Mouse (Mus musculus): ENCODE data around the gene Rin2. TPM values are rescaled to one million over a fixed set of nuclear protein-coding genes. Genes with fewer than 3 reads are reported as not detected.

Rin2 gene
- polyA plus RNA-seq, 1 experiment from 2014 or later: 3.7 TPM

GRCm38 (mm10) chr2:145784246-145784935, 109.4 kb downstream of the Rin2 start:
- H3K4me3 ChIP-seq: no peak overlapping the region
- H3K27me3 ChIP-seq (replicated peaks): no peaks in the 10 kb centered on the region
- H3K9me3 ChIP-seq (replicated peaks): no peaks in the 10 kb centered on the region
- H3K4me1 ChIP-seq: peaks cover 9% of the 10 kb centered on the region
- 65% methylated on average over 13 of the region's 13 CpGs for WGBS (ENCODE audit: insufficient replicate concordance)
- H3K9ac ChIP-seq: no peak overlapping the region
- H3K36me3 ChIP-seq: no peaks in the 10 kb centered on the region
- H3K27ac ChIP-seq: no peak overlapping the region
- no peak overlapping the region for H3K4me2 ChIP-seq
- ATAC-seq: no peak

- no peak overlapping the region for H3K9ac ChIP-seq
- no peak overlapping the region for H3K4me3 ChIP-seq
- H3K4me2 ChIP-seq: no peak overlapping the region
- H3K4me1 ChIP-seq: peaks cover 9% of the 10 kb centered on the region
- no peaks in the 10 kb centered on the region for H3K36me3 ChIP-seq
- no peaks in the 10 kb centered on the region for H3K27me3 ChIP-seq (replicated peaks)
- no peak overlapping the region for H3K27ac ChIP-seq
- ATAC-seq: no peak
- 63% methylated on average over 1 of the region's 1 CpGs for WGBS (ENCODE audit: insufficient replicate concordance)
- H3K9me3 ChIP-seq (replicated peaks): no peaks in the 10 kb centered on the region
Measured at GRCm38 (mm10) chr2:145784964-145785363, 109.9 kb downstream of the Rin2 start.

GRCm38 (mm10) chr2:145785758-145786617, 111.0 kb downstream of the Rin2 start:
- peak overlapping the region; percentile 57 for H3K4me2 ChIP-seq
- H3K4me3 ChIP-seq: peak overlapping the region; percentile 32
- H3K36me3 ChIP-seq: no peaks in the 10 kb centered on the region
- H3K4me1 ChIP-seq: peaks cover 9% of the 10 kb centered on the region
- H3K27ac ChIP-seq: peak overlapping the region; percentile 14; the same call in 1 of the 2 replicates
- 0 out of 2 replicates have a peak, but pooled peaks have one; percentile 46 for ATAC-seq
- no peaks in the 10 kb centered on the region for H3K9me3 ChIP-seq (replicated peaks)
- H3K9ac ChIP-seq: peak overlapping the region; percentile 27; the same call in 1 of the 2 replicates
- H3K27me3 ChIP-seq (replicated peaks): no peaks in the 10 kb centered on the region
- WGBS (ENCODE audit: insufficient replicate concordance): 1% methylated on average over 18 of the region's 18 CpGs

- H3K4me1 ChIP-seq: peaks cover 9% of the 10 kb centered on the region
- H3K36me3 ChIP-seq: no peaks in the 10 kb centered on the region
- no peaks in the 10 kb centered on the region for H3K27me3 ChIP-seq (replicated peaks)
- ATAC-seq: no peak
- no peaks in the 10 kb centered on the region for H3K9me3 ChIP-seq (replicated peaks)
- H3K4me2 ChIP-seq: peak overlapping the region; percentile 57
- 12% methylated on average over 3 of the region's 3 CpGs for WGBS (ENCODE audit: insufficient replicate concordance)
- H3K9ac ChIP-seq: no peak overlapping the region
- peak overlapping the region; percentile 32 for H3K4me3 ChIP-seq
- H3K27ac ChIP-seq: peak overlapping the region; percentile 14; the same call in 1 of the 2 replicates
Measured at GRCm38 (mm10) chr2:145786618-145786932, 111.6 kb downstream of the Rin2 start.

GRCm38 (mm10) chr2:145787486-145787885, 112.5 kb downstream of the Rin2 start:
- Histone ChIP-seq H3K4me3 (no peak overlapping the region), H3K9ac (no peak overlapping the region), H3K36me3 (no peaks in the 10 kb centered on the region), H3K27me3 (replicated peaks) (no peaks in the 10 kb centered on the region), H3K4me2 (peak overlapping the region; percentile 57), H3K9me3 (replicated peaks) (no peaks in the 10 kb centered on the region), H3K27ac (no peak overlapping the region), H3K4me1 (peaks cover 9% of the 10 kb centered on the region)
- 54% methylated on average over 7 of the region's 7 CpGs for WGBS (ENCODE audit: insufficient replicate concordance)
- no peak for ATAC-seq

GRCm38 (mm10) chr2:145788562-145789346, 113.7 kb downstream of the Rin2 start:
- peaks cover 9% of the 10 kb centered on the region for H3K4me1 ChIP-seq
- H3K9ac ChIP-seq: no peak overlapping the region
- H3K9me3 ChIP-seq (replicated peaks): no peaks in the 10 kb centered on the region
- no peak for ATAC-seq
- 73% methylated on average over 3 of the region's 3 CpGs for WGBS (ENCODE audit: insufficient replicate concordance)
- H3K4me3 ChIP-seq: no peak overlapping the region
- no peaks in the 10 kb centered on the region for H3K27me3 ChIP-seq (replicated peaks)
- no peak overlapping the region for H3K4me2 ChIP-seq
- no peaks in the 10 kb centered on the region for H3K36me3 ChIP-seq
- H3K27ac ChIP-seq: no peak overlapping the region

GRCm38 (mm10) chr2:145793702-145794101, 118.7 kb downstream of the Rin2 start:
- ATAC-seq: no peak
- H3K9me3 ChIP-seq (replicated peaks): no peaks in the 10 kb centered on the region
- H3K4me3 ChIP-seq: no peak overlapping the region
- H3K27me3 ChIP-seq (replicated peaks): no peaks in the 10 kb centered on the region
- H3K4me2 ChIP-seq: no peak overlapping the region
- H3K27ac ChIP-seq: no peak overlapping the region
- WGBS (ENCODE audit: insufficient replicate concordance): 35% methylated on average over 1 of the region's 1 CpGs
- no peak overlapping the region for H3K9ac ChIP-seq
- no peaks in the 10 kb centered on the region for H3K36me3 ChIP-seq
- no peaks in the 10 kb centered on the region for H3K4me1 ChIP-seq

GRCm38 (mm10) chr2:145794318-145794954, 119.4 kb downstream of the Rin2 start:
- Histone ChIP-seq H3K27me3 (replicated peaks) (no peaks in the 10 kb centered on the region), H3K4me1 (no peaks in the 10 kb centered on the region), H3K9me3 (replicated peaks) (no peaks in the 10 kb centered on the region), H3K4me3 (no peak overlapping the region), H3K36me3 (no peaks in the 10 kb centered on the region), H3K4me2 (no peak overlapping the region), H3K9ac (no peak overlapping the region), H3K27ac (no peak overlapping the region)
- ATAC-seq: no peak
- 28% methylated on average over 5 of the region's 5 CpGs for WGBS (ENCODE audit: insufficient replicate concordance)

GRCm38 (mm10) chr2:145797851-145798250, 122.8 kb downstream of the Rin2 start:
- no peaks in the 10 kb centered on the region for H3K36me3 ChIP-seq
- H3K4me2 ChIP-seq: no peak overlapping the region
- no peak overlapping the region for H3K9ac ChIP-seq
- peak; percentile 49; the same call in 1 of the 2 replicates for ATAC-seq
- no peaks in the 10 kb centered on the region for H3K4me1 ChIP-seq
- H3K9me3 ChIP-seq (replicated peaks): no peaks in the 10 kb centered on the region
- no peak overlapping the region for H3K27ac ChIP-seq
- no peak overlapping the region for H3K4me3 ChIP-seq
- no peaks in the 10 kb centered on the region for H3K27me3 ChIP-seq (replicated peaks)
- WGBS (ENCODE audit: insufficient replicate concordance): 9% methylated on average over 1 of the region's 1 CpGs

GRCm38 (mm10) chr2:145798954-145799353, 123.9 kb downstream of the Rin2 start:
- no peaks in the 10 kb centered on the region for H3K36me3 ChIP-seq
- H3K9ac ChIP-seq: no peak overlapping the region
- no peak overlapping the region for H3K4me3 ChIP-seq
- no peaks in the 10 kb centered on the region for H3K9me3 ChIP-seq (replicated peaks)
- no peak for ATAC-seq
- no peak overlapping the region for H3K27ac ChIP-seq
- no peaks in the 10 kb centered on the region for H3K4me1 ChIP-seq
- WGBS (ENCODE audit: insufficient replicate concordance): 58% methylated on average over 3 of the region's 3 CpGs
- H3K4me2 ChIP-seq: no peak overlapping the region
- H3K27me3 ChIP-seq (replicated peaks): no peaks in the 10 kb centered on the region

GRCm38 (mm10) chr2:145801322-145802052, 126.5 kb downstream of the Rin2 start:
- H3K36me3 ChIP-seq: no peaks in the 10 kb centered on the region
- no peaks in the 10 kb centered on the region for H3K4me1 ChIP-seq
- H3K9ac ChIP-seq: no peak overlapping the region
- 72% methylated on average over 9 of the region's 9 CpGs for WGBS (ENCODE audit: insufficient replicate concordance)
- ATAC-seq: no peak
- no peak overlapping the region for H3K4me2 ChIP-seq
- no peak overlapping the region for H3K27ac ChIP-seq
- no peaks in the 10 kb centered on the region for H3K27me3 ChIP-seq (replicated peaks)
- H3K9me3 ChIP-seq (replicated peaks): no peaks in the 10 kb centered on the region
- no peak overlapping the region for H3K4me3 ChIP-seq
